Mouse (Mus musculus) hindbrain, embryonic 11.5 days (tissue): ENCODE results near the gene Tprn. TPM values are rescaled to one million over a fixed set of nuclear protein-coding genes. Genes with fewer than 3 reads are reported as not detected.
A peak's percentile ranks its signal among the peaks of the same experiment; 100 is the strongest.

Experiments used
- ATAC-seq: fragments of 200-750 bp; cut with Nextera tagmentation; 2 replicates; pipeline ENCODE4 v1.8.0; 2017; ENCODE audit warnings: mild to moderate bottlenecking, moderate TSS enrichment, moderate library complexity; ENCODE audit not compliant: low FRiP score
- DNase-seq: peaks from one replicate; pipeline ENCODE4 v3.0.0-alpha.2; 2015; ENCODE audit warnings: low spot score
- H3K27ac ChIP-seq: fragments of 300-500 bp; sonication (generic); 2 replicates; pipeline ENCODE4 v1.5.1; 2014; ENCODE audit warnings: mild to moderate bottlenecking, low read depth, low read length
- H3K27me3 ChIP-seq: fragments of 300-500 bp; sonication (generic); 2 replicates; pipeline ENCODE4 v1.6.1; 2014; ENCODE audit warnings: mild to moderate bottlenecking, low read length, moderate library complexity, mixed read lengths; ENCODE audit not compliant: control insufficient read depth, insufficient read depth
- H3K36me3 ChIP-seq: fragments of 300-500 bp; sonication (generic); 2 replicates; pipeline ENCODE4 v1.6.1; 2014; ENCODE audit warnings: mild to moderate bottlenecking, low read length, moderate library complexity, mixed read lengths; ENCODE audit not compliant: control insufficient read depth, insufficient read depth
- H3K4me1 ChIP-seq: fragments of 300-500 bp; sonication (generic); replicated peaks from 2 replicates; pipeline ENCODE4 v1.6.1; 2014; ENCODE audit warnings: low read length, mixed read lengths; ENCODE audit not compliant: control insufficient read depth, insufficient read depth
- H3K4me2 ChIP-seq: fragments of 300-500 bp; sonication (generic); replicated peaks from 2 replicates; pipeline ENCODE4 v1.6.1; 2014; ENCODE audit warnings: mild to moderate bottlenecking, low read depth, low read length
- H3K4me3 ChIP-seq: fragments of 300-500 bp; sonication (generic); 2 replicates; pipeline ENCODE4 v1.5.1; 2014; ENCODE audit warnings: low read depth, low read length
- H3K9ac ChIP-seq: fragments of 300-500 bp; sonication (generic); 2 replicates; pipeline ENCODE4 v1.6.1; 2014; ENCODE audit warnings: low read depth, low read length
- H3K9me3 ChIP-seq: fragments of 300-500 bp; sonication (generic); 2 replicates; pipeline ENCODE4 v1.6.1; 2016; ENCODE audit warnings: low read length; ENCODE audit not compliant: control insufficient read depth
- WGBS: fragments of 180-500 bp; shearing (Covaris S2); extraction: QIAGEN DNeasy Blood & Tissue Kit; methylation state at CpG from one replicate; pipeline ENCODE4 v1.1.7; 2014; 5-methylcytosine and 5-hydroxymethylcytosine counted together
- polyA plus RNA-seq: library from polyadenylated mRNA; unstranded; fragments of >200 nt; fragmentation: Nextera tagmentation; extraction: Ambion mirVana; gene quantifications from 2 replicates; pipeline ENCODE4 v1.2.1, GENCODE M21; 2014

The Tprn gene
- polyA plus RNA-seq, 1 experiment from 2014 or later = 4.5 TPM

GRCm38 (mm10) chr2:25231038-25231437, 31.4 kb upstream of the Tprn start:
- no peaks in the 10 kb centered on the region for H3K9me3 ChIP-seq
- H3K9ac ChIP-seq = no peak overlapping the region
- peaks cover 2% of the 10 kb centered on the region; the same call in 1 of the 2 replicates for H3K4me1 ChIP-seq
- ATAC-seq = no peak
- no peaks in the 10 kb centered on the region for H3K36me3 ChIP-seq
- WGBS = 52% methylated on average over 12 of the region's 12 CpGs
- H3K27ac ChIP-seq = no peak overlapping the region
- no peak overlapping the region for H3K4me2 ChIP-seq
- no peak for DNase-seq
- H3K4me3 ChIP-seq = no peak overlapping the region
- no peaks in the 10 kb centered on the region for H3K27me3 ChIP-seq

GRCm38 (mm10) chr2:25233421-25233820, 29.0 kb upstream of the Tprn start:
- Histone ChIP-seq H3K4me1 (peaks cover 1% of the 10 kb centered on the region; the same call in 1 of the 2 replicates), H3K27ac (no peak overlapping the region), H3K9me3 (no peaks in the 10 kb centered on the region), H3K27me3 (no peaks in the 10 kb centered on the region), H3K36me3 (no peaks in the 10 kb centered on the region), H3K4me2 (no peak overlapping the region), H3K4me3 (no peak overlapping the region), H3K9ac (no peak overlapping the region)
- 82% methylated on average over 4 of the region's 4 CpGs for WGBS
- DNase-seq (no peak), ATAC-seq (no peak)

GRCm38 (mm10) chr2:25234050-25234449, 28.4 kb upstream of the Tprn start, which contains the start of gene Slc34a3:
TSS of gene Slc34a3 (minus strand) at chr2:25234364.
- 93% methylated on average over 3 of the region's 3 CpGs for WGBS
- no peaks in the 10 kb centered on the region for H3K27me3 ChIP-seq

GRCm38 (mm10) chr2:25234551-25235220, 27.7 kb upstream of the Tprn start:
- no peak overlapping the region for H3K4me2 ChIP-seq
- H3K9me3 ChIP-seq = no peaks in the 10 kb centered on the region
- H3K4me1 ChIP-seq = no peaks in the 10 kb centered on the region
- 74% methylated on average over 5 of the region's 5 CpGs for WGBS
- no peak for DNase-seq
- no peak for ATAC-seq
- no peak overlapping the region for H3K4me3 ChIP-seq
- no peak overlapping the region for H3K9ac ChIP-seq
- H3K27ac ChIP-seq = no peak overlapping the region
- H3K27me3 ChIP-seq = no peaks in the 10 kb centered on the region
- H3K36me3 ChIP-seq = no peaks in the 10 kb centered on the region

More at GRCm38 (mm10) chr2:25234050-25234449, 28.4 kb upstream of the Tprn start, which contains the start of gene Slc34a3:
- no peaks in the 10 kb centered on the region for H3K9me3 ChIP-seq
- no peak within 1 kb of the TSS for H3K4me2 ChIP-seq
- DNase-seq (no peak), ATAC-seq (no peak)
- no peak within 1 kb of the TSS for H3K4me3 ChIP-seq
- H3K36me3 ChIP-seq = no peaks in the 10 kb centered on the region
- H3K27ac ChIP-seq = no peak within 1 kb of the TSS
- no peaks in the 10 kb centered on the region for H3K4me1 ChIP-seq
- H3K9ac ChIP-seq = no peak within 1 kb of the TSS

- no peaks in the 10 kb centered on the region for H3K4me1 ChIP-seq
- no peak within 1 kb of the TSS for H3K4me3 ChIP-seq
- H3K9ac ChIP-seq = no peak within 1 kb of the TSS
- peaks cover 2% of the 10 kb centered on the region; the same call in 1 of the 2 replicates for H3K27me3 ChIP-seq
- DNase-seq (no peak), ATAC-seq (no peak)
- H3K9me3 ChIP-seq = no peaks in the 10 kb centered on the region
- H3K36me3 ChIP-seq = no peaks in the 10 kb centered on the region
- 40% methylated on average over 8 of the region's 8 CpGs for WGBS
- H3K4me2 ChIP-seq = no peak within 1 kb of the TSS
- no peak within 1 kb of the TSS for H3K27ac ChIP-seq
Measured at GRCm38 (mm10) chr2:25236614-25237013, 25.8 kb upstream of the Tprn start, which contains the start of gene Rnf224. TSS of gene Rnf224 (minus strand) at chr2:25236787.

- H3K9me3 ChIP-seq = no peaks in the 10 kb centered on the region
- no peaks in the 10 kb centered on the region for H3K36me3 ChIP-seq
- no peaks in the 10 kb centered on the region for H3K4me1 ChIP-seq
- no peak overlapping the region for H3K4me2 ChIP-seq
- WGBS = 71% methylated on average over 4 of the region's 4 CpGs
- DNase-seq (no peak), ATAC-seq (no peak)
- no peak overlapping the region for H3K9ac ChIP-seq
- H3K27me3 ChIP-seq = peaks cover 2% of the 10 kb centered on the region; the same call in 1 of the 2 replicates
- no peak overlapping the region for H3K27ac ChIP-seq
- no peak overlapping the region for H3K4me3 ChIP-seq
Measured at GRCm38 (mm10) chr2:25237522-25237921, 24.9 kb upstream of the Tprn start.

GRCm38 (mm10) chr2:25238106-25238505, 24.3 kb upstream of the Tprn start:
- Histone ChIP-seq H3K4me2 (no peak overlapping the region), H3K4me3 (no peak overlapping the region), H3K4me1 (peaks cover 4% of the 10 kb centered on the region; the same call in 1 of the 2 replicates), H3K27me3 (peaks cover 2% of the 10 kb centered on the region; the same call in 1 of the 2 replicates), H3K9me3 (no peaks in the 10 kb centered on the region), H3K36me3 (no peaks in the 10 kb centered on the region), H3K9ac (no peak overlapping the region), H3K27ac (no peak overlapping the region)
- DNase-seq = no peak
- ATAC-seq = no peak

- H3K4me1 ChIP-seq = peaks cover 4% of the 10 kb centered on the region; the same call in 1 of the 2 replicates
- no peaks in the 10 kb centered on the region for H3K9me3 ChIP-seq
- H3K27ac ChIP-seq = no peak overlapping the region
- H3K36me3 ChIP-seq = no peaks in the 10 kb centered on the region
- no peak overlapping the region for H3K4me2 ChIP-seq
- ATAC-seq (no peak), DNase-seq (no peak)
- H3K9ac ChIP-seq = no peak overlapping the region
- WGBS = 83% methylated on average over 3 of the region's 3 CpGs
- H3K27me3 ChIP-seq = peaks cover 2% of the 10 kb centered on the region; the same call in 1 of the 2 replicates
- H3K4me3 ChIP-seq = no peak overlapping the region
Measured at GRCm38 (mm10) chr2:25239766-25240165, 22.7 kb upstream of the Tprn start.

GRCm38 (mm10) chr2:25240310-25240709, 22.1 kb upstream of the Tprn start:
- Histone ChIP-seq H3K27ac (no peak overlapping the region), H3K9ac (no peak overlapping the region), H3K27me3 (peaks cover 2% of the 10 kb centered on the region; the same call in 1 of the 2 replicates), H3K4me1 (peaks cover 4% of the 10 kb centered on the region; the same call in 1 of the 2 replicates), H3K4me3 (peak overlapping the region; percentile 31; the same call in 1 of the 2 replicates), H3K4me2 (peak overlapping the region; percentile 95; the same call in 1 of the 2 replicates), H3K36me3 (no peaks in the 10 kb centered on the region), H3K9me3 (no peaks in the 10 kb centered on the region)
- DNase-seq = no peak
- WGBS = 49% methylated on average over 8 of the region's 8 CpGs
- ATAC-seq = no peak
